Mouse (Mus musculus) left cerebral cortex, adult 18-20 months (tissue): ENCODE data around the gene Gm4792. TPM values are rescaled to one million over a fixed set of nuclear protein-coding genes. Genes with fewer than 3 reads are reported as not detected.

Experiments used
- DNase-seq, 2 experiments: peaks; one replicate each; pipeline ENCODE4 v3.0.0; 2021 to 2022; ENCODE audit warnings: low spot score in 2 of 2, mixed read lengths in 1 of 2
- total RNA-seq, 2 experiments: library from RNA; stranded (reverse); gene quantifications; 2 replicates each; pipeline ENCODE4 v1.2.3; 2021

Gene Gm4792
- total RNA-seq, 2 experiments from 2014 or later, result not detected

- DNase-seq, result no peak
Observed at GRCm38 (mm10) chr10:94304064-94304657, 5.7 kb upstream of the Gm4792 start.

- DNase-seq, result no peak
Observed at GRCm38 (mm10) chr10:94299301-94299700, 798 bp upstream of the Gm4792 start.

GRCm38 (mm10) chr10:94295923-94296605 lies 2.4 kb downstream of the Gm4792 start:
- no peak for DNase-seq

GRCm38 (mm10) chr10:94294933-94295750 lies 3.4 kb downstream of the Gm4792 start:
- no peak for DNase-seq

- DNase-seq, result no peak
Observed at GRCm38 (mm10) chr10:94294437-94294836, 4.1 kb downstream of the Gm4792 start.

- DNase-seq, result no peak
Observed at GRCm38 (mm10) chr10:94282797-94283196, 15.7 kb downstream of the Gm4792 start.

- no peak for DNase-seq
Observed at GRCm38 (mm10) chr10:94282179-94282578, 16.3 kb downstream of the Gm4792 start.

- no peak for DNase-seq
Observed at GRCm38 (mm10) chr10:94276511-94276910, 22.0 kb downstream of the Gm4792 start.

- DNase-seq, result no peak
Observed at GRCm38 (mm10) chr10:94275321-94275720, 23.2 kb downstream of the Gm4792 start.

GRCm38 (mm10) chr10:94265656-94266542 lies 32.6 kb downstream of the Gm4792 start:
- DNase-seq, result no peak

GRCm38 (mm10) chr10:94263211-94263610 lies 35.3 kb downstream of the Gm4792 start:
- no peak for DNase-seq

- DNase-seq, result no peak
Observed at GRCm38 (mm10) chr10:94262646-94263045, 35.9 kb downstream of the Gm4792 start.

GRCm38 (mm10) chr10:94260544-94260943 lies 38.0 kb downstream of the Gm4792 start:
- DNase-seq, result no peak

- DNase-seq, result no peak
Observed at GRCm38 (mm10) chr10:94256518-94256917, 42.0 kb downstream of the Gm4792 start.

GRCm38 (mm10) chr10:94255744-94256143 lies 42.8 kb downstream of the Gm4792 start:
- no peak for DNase-seq

GRCm38 (mm10) chr10:94254766-94255165 lies 43.7 kb downstream of the Gm4792 start:
- no peak for DNase-seq

- DNase-seq, result no peak
Observed at GRCm38 (mm10) chr10:94253260-94253807, 45.2 kb downstream of the Gm4792 start.

- DNase-seq, result no peak
Observed at GRCm38 (mm10) chr10:94249575-94250456, 48.7 kb downstream of the Gm4792 start.

- DNase-seq, result no peak
Observed at GRCm38 (mm10) chr10:94247748-94248349, 50.7 kb downstream of the Gm4792 start.
